Mouse (Mus musculus): ENCODE results near the gene Prdm1.

The Prdm1 gene

GRCm38 (mm10) chr10:44528291-44529082 lies at the start of gene Prdm1:
Prdm1 (minus strand) TSS chr10:44528501.
- DNase-seq (ENCODE audit: low read depth, low spot score), result no peak

GRCm38 (mm10) chr10:44565971-44566370 lies 37.7 kb upstream of the Prdm1 start:
- DNase-seq (ENCODE audit: low read depth, low spot score), result no peak

GRCm38 (mm10) chr10:44565109-44565508 lies 36.8 kb upstream of the Prdm1 start:
- no peak for DNase-seq (ENCODE audit: low read depth, low spot score)

GRCm38 (mm10) chr10:44556845-44557244 lies 28.5 kb upstream of the Prdm1 start:
- no peak for DNase-seq (ENCODE audit: low read depth, low spot score)

- DNase-seq (ENCODE audit: low read depth, low spot score), result no peak
Observed at GRCm38 (mm10) chr10:44555317-44555716, 27.0 kb upstream of the Prdm1 start.

GRCm38 (mm10) chr10:44553648-44554047 lies 25.3 kb upstream of the Prdm1 start:
- DNase-seq (ENCODE audit: low read depth, low spot score), result no peak

GRCm38 (mm10) chr10:44539033-44539578 lies 10.8 kb upstream of the Prdm1 start:
- DNase-seq (ENCODE audit: low read depth, low spot score), result no peak

- DNase-seq (ENCODE audit: low read depth, low spot score), result no peak
Observed at GRCm38 (mm10) chr10:44538137-44538536, 9.8 kb upstream of the Prdm1 start.

GRCm38 (mm10) chr10:44530067-44530360 lies 1.7 kb upstream of the Prdm1 start:
- no peak for DNase-seq (ENCODE audit: low read depth, low spot score)

- peak; percentile 62 for DNase-seq (ENCODE audit: low read depth, low spot score)
Observed at GRCm38 (mm10) chr10:44529218-44530066, 1.1 kb upstream of the Prdm1 start.

GRCm38 (mm10) chr10:44527651-44528050 lies 650 bp downstream of the Prdm1 start:
- DNase-seq (ENCODE audit: low read depth, low spot score), result no peak

GRCm38 (mm10) chr10:44526751-44527591 lies 1.3 kb downstream of the Prdm1 start:
- peak; percentile 11 for DNase-seq (ENCODE audit: low read depth, low spot score)

- DNase-seq (ENCODE audit: low read depth, low spot score), result no peak
Observed at GRCm38 (mm10) chr10:44520189-44520588, 8.1 kb downstream of the Prdm1 start.

GRCm38 (mm10) chr10:44518631-44519030 lies 9.7 kb downstream of the Prdm1 start:
- DNase-seq (ENCODE audit: low read depth, low spot score), result peak; percentile 72

- DNase-seq (ENCODE audit: low read depth, low spot score), result no peak
Observed at GRCm38 (mm10) chr10:44513108-44513507, 15.2 kb downstream of the Prdm1 start.

- no peak for DNase-seq (ENCODE audit: low read depth, low spot score)
Observed at GRCm38 (mm10) chr10:44511029-44511428, 17.3 kb downstream of the Prdm1 start.

GRCm38 (mm10) chr10:44508649-44509048 lies 19.7 kb downstream of the Prdm1 start:
- no peak for DNase-seq (ENCODE audit: low read depth, low spot score)

GRCm38 (mm10) chr10:44507984-44508383 lies 20.3 kb downstream of the Prdm1 start:
- no peak for DNase-seq (ENCODE audit: low read depth, low spot score)

GRCm38 (mm10) chr10:44502891-44503290 lies 25.4 kb downstream of the Prdm1 start:
- no peak for DNase-seq (ENCODE audit: low read depth, low spot score)

GRCm38 (mm10) chr10:44499897-44500519 lies 28.3 kb downstream of the Prdm1 start:
- no peak for DNase-seq (ENCODE audit: low read depth, low spot score)

GRCm38 (mm10) chr10:44493818-44494492 lies 34.3 kb downstream of the Prdm1 start:
- DNase-seq (ENCODE audit: low read depth, low spot score), result no peak

Measured in brain, adult 2 months (tissue).